Mouse (Mus musculus) lung, embryonic 14.5 days (tissue): ENCODE measurements at regions not wholly inside any gene's neighbourhood (a gene's known extent, or its start where the extent isn't known, plus 50 kb on each side); places are given as distances from the start of the nearest gene placed in this dataset.

Source experiments
- ATAC-seq: fragments of 200-750 bp; cut with Nextera tagmentation; 2 replicates; pipeline ENCODE4 v1.8.0; 2017; ENCODE audit warnings: mild to moderate bottlenecking, moderate TSS enrichment, moderate library complexity; ENCODE audit not compliant: insufficient read depth
- DNase-seq: peaks from one replicate; pipeline ENCODE4 v3.0.0-alpha.2; 2015
- H3K27ac ChIP-seq: fragments of 300-500 bp; sonication (generic); 2 replicates; pipeline ENCODE4 v1.5.1; 2014; ENCODE audit warnings: low read depth, mild to moderate bottlenecking, moderate library complexity
- H3K27me3 ChIP-seq: fragments of 300-500 bp; sonication (generic); 2 replicates; pipeline ENCODE4 v1.6.1; 2014; ENCODE audit warnings: low read length, control low read depth; ENCODE audit not compliant: insufficient read depth
- H3K36me3 ChIP-seq: fragments of 300-500 bp; sonication (generic); 2 replicates; pipeline ENCODE4 v1.6.1; 2014; ENCODE audit warnings: control low read depth; ENCODE audit not compliant: insufficient read depth
- H3K4me1 ChIP-seq: fragments of 300-500 bp; sonication (generic); 2 replicates; pipeline ENCODE4 v1.6.1; 2014; ENCODE audit warnings: antibody characterized with exemption, control low read depth; ENCODE audit not compliant: insufficient read depth
- H3K4me2 ChIP-seq: fragments of 300-500 bp; sonication (generic); 2 replicates; pipeline ENCODE4 v1.6.1; 2014; ENCODE audit warnings: mild to moderate bottlenecking
- H3K4me3 ChIP-seq: fragments of 300-500 bp; sonication (generic); 2 replicates; pipeline ENCODE4 v1.5.1; 2014; ENCODE audit warnings: low read depth, low read length
- H3K9ac ChIP-seq: fragments of 300-500 bp; sonication (generic); 2 replicates; pipeline ENCODE4 v1.6.1; 2014
- H3K9me3 ChIP-seq: fragments of 300-500 bp; sonication (generic); 2 replicates; pipeline ENCODE4 v1.6.1; 2016; ENCODE audit warnings: low read depth, low read length, control low read depth
- CTCF ChIP-seq: IDR thresholded peaks from 2 replicates; pipeline ENCODE4 v1.5.1; 2016; ENCODE audit warnings: antibody characterized with exemption, low read depth
- WGBS: fragments of 180-500 bp; shearing (Covaris S2); extraction: QIAGEN DNeasy Blood & Tissue Kit; methylation state at CpG from one replicate; pipeline ENCODE4 v1.1.7; 2014; 5-methylcytosine and 5-hydroxymethylcytosine counted together

DNA sequence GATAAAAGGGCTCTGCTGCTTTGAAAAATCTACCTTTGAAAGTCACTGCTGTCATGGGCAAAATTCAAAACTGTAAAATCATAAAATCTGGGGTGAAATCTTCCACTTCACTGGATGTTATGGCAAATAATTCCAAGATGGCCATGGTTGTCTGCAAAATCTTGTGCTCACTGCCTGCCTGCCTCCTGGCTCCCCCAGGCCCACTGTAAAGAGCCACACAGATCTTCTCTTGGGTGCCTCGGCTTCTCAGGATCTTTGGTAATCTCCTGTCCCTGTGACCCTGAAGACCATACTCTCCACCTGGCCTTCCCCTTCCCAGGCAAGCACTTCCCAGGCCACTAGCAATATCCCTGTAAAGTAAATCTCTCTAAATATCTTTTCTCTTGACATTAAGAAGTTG lies 505.1 kb upstream of the Kdm8 start:
- Histone ChIP-seq H3K9ac (no peak overlapping the region), H3K4me1 (no peaks in the 10 kb centered on the region), H3K4me2 (no peak overlapping the region), H3K9me3 (no peaks in the 10 kb centered on the region), H3K27me3 (no peaks in the 10 kb centered on the region), H3K4me3 (no peak overlapping the region), H3K36me3 (no peaks in the 10 kb centered on the region), H3K27ac (no peak overlapping the region)
- ATAC-seq (no peak), DNase-seq (no peak)
- 72% methylated on average over 1 of the region's 1 CpGs for WGBS
- TF ChIP-seq CTCF, result no peak

DNA sequence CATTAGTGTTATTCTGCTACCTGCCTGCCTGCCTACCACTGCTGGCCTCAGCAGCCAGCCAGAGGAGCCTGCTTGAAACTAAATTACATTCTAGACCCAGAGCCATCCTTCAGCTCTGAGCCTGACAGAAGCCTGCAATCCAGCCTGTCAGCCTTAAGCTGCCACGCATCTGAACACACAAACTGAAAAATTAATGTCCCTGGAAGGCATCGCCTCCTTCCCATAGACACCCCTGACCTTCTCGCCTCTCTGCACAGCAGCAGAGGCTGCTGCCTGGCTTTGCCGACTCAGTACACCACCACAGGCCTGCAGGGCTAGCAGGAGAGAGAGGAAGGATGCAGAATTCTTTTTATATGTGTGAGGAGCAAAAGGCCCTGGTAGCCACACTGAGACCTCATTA lies 502.9 kb upstream of the Kdm8 start:
- ATAC-seq (no peak), DNase-seq (peak; percentile 12)
- TF ChIP-seq CTCF, result no peak
- Histone ChIP-seq H3K9me3 (no peaks in the 10 kb centered on the region), H3K4me3 (no peak overlapping the region), H3K4me2 (no peak overlapping the region), H3K36me3 (no peaks in the 10 kb centered on the region), H3K9ac (no peak overlapping the region), H3K4me1 (no peaks in the 10 kb centered on the region), H3K27ac (no peak overlapping the region), H3K27me3 (no peaks in the 10 kb centered on the region)
- WGBS, result 41% methylated on average over 4 of the region's 4 CpGs

DNA sequence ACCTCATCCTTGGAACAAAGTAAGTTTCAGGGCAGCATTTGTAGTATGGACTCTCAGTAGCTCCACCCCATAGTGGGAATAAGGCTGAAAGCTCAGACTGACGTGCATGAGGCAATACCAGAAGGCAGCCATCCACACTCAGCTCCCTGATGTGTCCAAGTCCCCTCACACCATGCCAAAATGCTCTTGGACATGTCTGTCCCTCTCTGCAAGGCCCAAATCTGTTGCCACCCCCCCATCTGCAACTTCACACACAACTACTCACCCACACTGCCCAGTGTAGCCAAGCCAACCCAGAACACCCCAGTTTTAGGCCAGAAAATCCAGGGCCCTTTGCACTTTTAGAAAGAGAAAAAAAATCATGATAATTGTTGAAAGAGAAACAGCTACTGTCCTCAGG lies 498.1 kb upstream of the Kdm8 start:
- H3K9me3 ChIP-seq, result no peaks in the 10 kb centered on the region
- no peaks in the 10 kb centered on the region for H3K36me3 ChIP-seq
- DNase-seq (peak; percentile 53), ATAC-seq (peak; percentile 52; the same call in 1 of the 2 replicates)
- no peak for TF ChIP-seq CTCF
- H3K27me3 ChIP-seq, result no peaks in the 10 kb centered on the region
- H3K4me1 ChIP-seq, result no peaks in the 10 kb centered on the region
- no peak overlapping the region for H3K9ac ChIP-seq
- no peak overlapping the region for H3K4me3 ChIP-seq
- WGBS, result 19% methylated on average over 1 of the region's 1 CpGs
- no peak overlapping the region for H3K4me2 ChIP-seq
- H3K27ac ChIP-seq, result no peak overlapping the region

DNA sequence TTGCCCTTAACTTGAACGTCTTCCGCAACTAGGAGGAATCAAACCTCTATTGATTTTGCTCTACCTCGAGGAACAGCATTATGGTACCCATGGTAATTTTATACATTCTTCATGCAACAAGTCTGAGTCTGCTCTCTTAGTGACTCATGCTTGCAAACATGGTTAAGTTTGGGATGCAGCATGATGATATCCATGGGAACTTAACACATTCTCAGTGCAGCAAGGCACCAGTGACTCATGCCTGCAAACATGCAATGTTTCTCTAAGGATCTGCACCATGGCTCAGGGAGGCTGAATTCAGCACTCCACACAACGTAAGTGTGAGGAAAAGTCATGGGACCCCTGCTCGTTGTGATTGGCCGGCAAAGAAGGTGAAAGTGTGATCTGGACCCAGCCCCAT lies 487.1 kb upstream of the Kdm8 start:
- Histone ChIP-seq H3K4me2 (no peak overlapping the region), H3K4me3 (no peak overlapping the region), H3K4me1 (no peaks in the 10 kb centered on the region), H3K9ac (no peak overlapping the region), H3K36me3 (no peaks in the 10 kb centered on the region), H3K27me3 (no peaks in the 10 kb centered on the region), H3K27ac (no peak overlapping the region), H3K9me3 (no peaks in the 10 kb centered on the region)
- no peak for ATAC-seq
- no peak for TF ChIP-seq CTCF
- 75% methylated on average over 6 of the region's 6 CpGs for WGBS
- DNase-seq, result no peak

DNA sequence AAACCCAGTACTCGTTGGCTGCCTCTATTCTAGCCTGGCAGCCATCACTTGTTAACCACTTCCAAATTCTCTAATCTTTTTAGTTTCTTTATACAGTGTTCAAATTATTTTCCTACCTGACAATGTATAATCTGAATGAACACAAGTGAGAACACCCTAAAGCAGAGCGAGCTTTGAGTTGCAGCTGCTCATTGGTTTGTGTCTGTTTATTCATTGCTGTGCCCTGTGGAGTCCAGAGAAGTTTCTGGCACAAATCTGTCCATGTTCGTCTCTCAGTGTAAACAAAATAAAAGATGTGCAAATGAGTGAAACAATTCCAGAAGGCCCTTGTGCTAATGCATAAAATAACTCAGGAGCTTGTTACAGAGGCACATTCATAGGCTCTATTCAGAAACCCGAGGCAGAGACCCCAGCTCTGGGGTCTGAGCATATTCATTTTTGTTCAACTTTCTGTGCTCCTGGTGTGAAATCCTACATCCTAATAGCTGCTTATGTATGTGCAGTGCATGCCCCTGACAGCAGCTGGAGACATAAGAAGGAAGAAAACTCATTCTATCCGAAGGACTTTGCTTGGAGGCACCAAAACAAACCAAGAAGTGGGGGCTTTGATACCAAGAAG lies 469.5 kb upstream of the Kdm8 start:
- Histone ChIP-seq H3K27me3 (no peaks in the 10 kb centered on the region), H3K36me3 (no peaks in the 10 kb centered on the region), H3K4me1 (no peaks in the 10 kb centered on the region), H3K9me3 (no peaks in the 10 kb centered on the region), H3K4me3 (no peak overlapping the region), H3K27ac (no peak overlapping the region), H3K4me2 (no peak overlapping the region), H3K9ac (no peak overlapping the region)
- ATAC-seq (no peak), DNase-seq (no peak)
- 58% methylated on average over 5 of the region's 5 CpGs for WGBS
- no peak for TF ChIP-seq CTCF

DNA sequence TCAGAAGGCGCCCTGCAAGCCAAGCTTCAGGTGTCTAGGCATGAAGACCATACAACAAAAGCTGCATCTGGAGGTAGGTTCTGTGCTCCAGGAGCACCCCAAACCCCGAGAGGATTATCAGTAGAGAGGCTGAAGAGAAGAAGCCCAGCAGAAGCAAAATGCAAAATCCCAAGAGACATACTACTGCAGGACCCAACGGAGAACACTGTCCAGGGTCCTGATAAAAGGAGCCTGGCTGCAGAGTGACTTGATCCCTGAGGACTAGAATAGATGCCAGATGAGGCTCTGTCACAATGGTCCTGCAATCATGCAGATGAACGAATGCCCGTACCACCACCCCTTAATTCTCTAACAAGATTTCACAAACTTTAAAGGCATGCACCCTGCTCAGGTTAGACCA lies 455.0 kb upstream of the Kdm8 start:
- Histone ChIP-seq H3K27ac (no peak overlapping the region), H3K36me3 (no peaks in the 10 kb centered on the region), H3K4me2 (no peak overlapping the region), H3K4me3 (no peak overlapping the region), H3K9me3 (no peaks in the 10 kb centered on the region), H3K4me1 (no peaks in the 10 kb centered on the region), H3K27me3 (no peaks in the 10 kb centered on the region), H3K9ac (no peak overlapping the region)
- ATAC-seq, result no peak
- WGBS, result 67% methylated on average over 5 of the region's 5 CpGs
- peak; percentile 77 for DNase-seq
- no peak for TF ChIP-seq CTCF

DNA sequence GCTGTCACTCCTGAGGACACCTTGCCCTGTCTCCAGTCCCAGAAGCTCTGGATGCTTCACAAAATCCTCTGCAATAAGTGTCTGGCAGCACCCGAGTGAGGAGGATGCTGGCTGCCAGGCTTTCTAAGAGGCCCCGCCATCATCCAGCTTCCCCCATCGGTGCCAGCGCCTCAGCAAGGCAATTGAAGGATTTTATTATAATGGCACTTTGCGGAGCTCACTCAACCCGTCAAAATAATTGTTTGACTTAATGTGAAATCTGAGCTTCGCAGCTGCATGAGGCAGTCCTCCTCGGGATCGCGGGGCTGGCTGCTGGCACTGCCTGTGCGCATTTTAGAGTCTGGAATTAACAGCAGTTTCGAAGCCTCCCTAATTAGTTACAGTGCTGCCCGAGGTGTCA lies 453.8 kb upstream of the Kdm8 start:
- no peaks in the 10 kb centered on the region for H3K36me3 ChIP-seq
- no peaks in the 10 kb centered on the region for H3K4me1 ChIP-seq
- H3K27ac ChIP-seq, result no peak overlapping the region
- no peak for ATAC-seq
- no peak for TF ChIP-seq CTCF
- 37% methylated on average over 13 of the region's 13 CpGs for WGBS
- no peak overlapping the region for H3K9ac ChIP-seq
- H3K4me3 ChIP-seq, result no peak overlapping the region
- no peak for DNase-seq
- no peak overlapping the region for H3K4me2 ChIP-seq
- H3K27me3 ChIP-seq, result no peaks in the 10 kb centered on the region
- H3K9me3 ChIP-seq, result no peaks in the 10 kb centered on the region

DNA sequence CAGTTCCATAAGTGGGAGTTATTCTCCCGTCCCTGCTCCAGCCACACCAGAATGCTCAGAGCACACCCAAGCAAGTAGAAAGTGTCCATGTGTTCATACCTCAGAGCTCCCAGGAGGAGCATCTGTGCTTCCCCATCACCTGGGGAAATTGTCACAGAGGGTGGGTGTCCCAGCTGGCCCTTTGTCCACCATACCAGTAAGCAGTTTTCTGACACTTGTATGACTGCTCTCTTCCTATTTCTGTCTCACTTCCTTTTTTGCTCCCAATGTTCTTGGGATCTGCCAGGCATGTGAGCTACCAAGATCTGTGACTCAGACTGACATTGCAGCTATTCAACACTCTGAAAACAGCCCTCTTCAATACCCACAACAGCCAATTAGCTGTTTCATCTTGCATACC lies 447.9 kb upstream of the Kdm8 start:
- no peaks in the 10 kb centered on the region for H3K27me3 ChIP-seq
- H3K4me2 ChIP-seq, result no peak overlapping the region
- H3K36me3 ChIP-seq, result no peaks in the 10 kb centered on the region
- no peaks in the 10 kb centered on the region for H3K4me1 ChIP-seq
- no peak overlapping the region for H3K9ac ChIP-seq
- H3K4me3 ChIP-seq, result no peak overlapping the region
- ATAC-seq (no peak), DNase-seq (no peak)
- no peaks in the 10 kb centered on the region for H3K9me3 ChIP-seq
- no peak overlapping the region for H3K27ac ChIP-seq
- no peak for TF ChIP-seq CTCF
- 94% methylated on average over 1 of the region's 1 CpGs for WGBS
